Mouse (Mus musculus) gastrocnemius, adult 2 months (tissue): ENCODE results near the gene Nav2. TPM values are rescaled to one million over a fixed set of nuclear protein-coding genes. Genes with fewer than 3 reads are reported as not detected.

Experiments
- DNase-seq: peaks from one replicate; pipeline ENCODE4 v3.0.0; 2022
- H3K27ac ChIP-seq: fragments of 200-600 bp; 2 replicates; pipeline ENCODE4 v1.8.1; 2022; ENCODE audit warnings: mild to moderate bottlenecking
- H3K4me3 ChIP-seq: fragments of 200-600 bp; 2 replicates; pipeline ENCODE4 v1.8.1; 2022; ENCODE audit warnings: mild to moderate bottlenecking, moderate library complexity
- CTCF ChIP-seq: fragments of 200-600 bp; IDR thresholded peaks from 2 replicates; pipeline ENCODE4 v1.8.1; 2022; ENCODE audit warnings: antibody characterized with exemption, mild to moderate bottlenecking, moderate library complexity
- intact Hi-C: fragments of 180-260 bp; cut with DNase I; formaldehyde crosslinking; loops from one replicate; pipeline ENCODE4 v1.15.1; 2025
- total RNA-seq, 2 experiments: library from RNA; stranded (reverse); gene quantifications; 2 replicates each; pipeline ENCODE4 v1.2.3; 2021

Nav2 gene
- total RNA-seq, 2 experiments from 2014 or later: 18.5 to 36.0 TPM

DNA sequence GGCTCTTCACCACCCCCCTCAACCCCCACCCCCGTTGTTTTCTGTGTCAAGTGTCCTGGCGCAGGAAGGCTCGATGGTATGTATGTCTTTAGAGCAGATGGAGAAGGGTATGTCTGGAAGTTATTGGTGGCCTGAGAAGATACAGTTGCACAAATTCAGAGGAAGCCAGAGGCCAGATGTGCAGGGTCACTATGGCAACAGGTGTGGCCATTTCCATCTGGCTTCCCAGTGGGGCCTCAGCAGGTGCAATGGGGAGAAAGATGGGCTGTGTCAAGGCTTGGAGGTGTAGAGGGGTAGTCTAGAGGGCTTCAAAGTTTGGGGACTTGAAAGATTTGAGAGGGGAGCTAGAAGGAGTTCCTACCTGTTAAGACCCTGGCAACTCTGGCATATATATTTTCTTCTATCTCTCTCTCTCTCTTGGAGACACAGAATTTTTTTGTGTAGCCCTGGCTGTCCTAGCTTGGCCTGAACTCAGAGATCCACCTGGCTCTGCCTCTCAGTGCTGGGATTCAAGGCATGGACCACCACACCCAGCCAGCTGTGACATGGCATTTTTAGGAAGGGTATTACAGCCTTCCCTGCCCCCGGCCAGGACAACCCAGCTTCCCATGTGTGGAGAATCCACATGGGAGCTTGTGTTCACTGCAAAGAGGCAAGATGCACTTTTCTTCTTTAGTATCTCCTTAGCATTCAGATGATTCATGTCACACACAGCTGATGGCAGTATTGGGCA, 435.4 kb downstream of the Nav2 start:
- TF ChIP-seq CTCF: no peak
- Histone ChIP-seq H3K4me3 (peak overlapping the region; percentile 63), H3K27ac (peak overlapping the region; percentile 90)
- DNase-seq: no peak
- intact Hi-C loops: loop anchor here (5.0 kb wide), 3 partner anchors 33 to 83 kb away; no protein-coding TSS in a partner anchor

DNA sequence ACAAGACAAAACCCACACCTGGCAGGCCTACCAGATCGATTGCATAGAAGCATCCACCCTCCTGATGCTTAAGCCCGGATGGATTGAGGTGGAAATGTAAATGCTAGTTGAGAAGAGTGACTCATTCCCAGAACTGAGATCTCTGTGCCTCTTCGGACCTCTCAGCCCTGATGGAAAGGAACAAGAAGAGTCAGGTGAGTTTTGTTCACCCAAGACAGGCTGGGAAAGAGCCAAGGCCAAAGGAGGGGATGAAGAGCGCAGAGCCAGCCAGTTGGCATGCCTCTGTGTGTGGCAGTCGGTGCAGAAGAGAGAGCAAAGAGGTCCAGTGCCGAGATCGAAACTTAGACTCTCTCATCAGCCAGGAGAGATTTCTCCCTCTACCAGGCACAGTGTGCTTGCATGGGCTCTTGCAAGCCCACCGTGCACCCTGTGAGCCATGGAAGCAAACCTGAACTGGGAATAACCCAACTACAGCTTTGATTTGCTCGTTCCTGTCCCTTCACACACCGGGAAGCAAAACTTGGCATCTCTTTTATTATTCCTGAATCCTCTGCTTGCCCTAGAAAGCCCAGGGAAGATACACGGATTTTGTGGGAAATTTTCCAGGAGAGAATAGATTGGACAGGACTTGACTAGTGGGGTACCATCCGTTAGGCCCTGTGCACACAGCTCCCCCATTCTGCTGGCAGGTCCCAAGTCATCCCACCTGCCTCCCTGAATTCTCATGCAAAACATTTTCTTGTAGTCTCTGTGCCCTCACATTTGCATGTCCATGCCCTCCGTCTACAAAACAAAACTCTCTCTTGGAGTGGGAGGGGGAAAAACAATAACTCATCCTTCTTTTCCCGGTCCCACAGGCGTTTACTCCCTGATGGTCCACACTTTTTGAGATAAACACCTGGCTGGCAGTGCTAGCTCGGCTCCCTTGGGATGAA, 439.1 kb downstream of the Nav2 start:
- no peak for DNase-seq
- intact Hi-C loops: no loop called here
- Histone ChIP-seq H3K4me3 (no peak overlapping the region), H3K27ac (peak overlapping the region; percentile 16; the same call in 1 of the 2 replicates)
- no peak for TF ChIP-seq CTCF

DNA sequence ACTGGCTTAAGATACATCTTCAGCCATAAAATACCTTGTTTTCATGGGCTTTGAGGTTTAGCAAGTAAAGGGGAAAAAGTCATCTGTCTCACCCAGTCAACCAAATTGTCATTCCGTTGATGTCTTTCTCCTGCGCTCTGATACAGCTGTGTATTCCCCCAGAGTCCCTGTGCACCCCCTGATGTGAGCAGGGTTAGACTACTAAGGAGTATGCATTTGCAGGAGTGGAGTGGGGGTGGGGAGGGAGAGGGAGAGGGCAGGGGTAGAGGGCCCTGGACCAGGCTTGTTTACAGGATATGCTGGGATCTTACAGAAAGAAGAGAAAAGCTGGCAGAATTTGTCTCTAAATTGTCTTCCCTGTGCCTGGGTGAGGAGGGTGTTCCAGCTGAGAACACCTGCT, 440.1 kb downstream of the Nav2 start:
- no peak for TF ChIP-seq CTCF
- intact Hi-C loops: no loop called here
- Histone ChIP-seq H3K27ac (no peak overlapping the region), H3K4me3 (no peak overlapping the region)
- no peak for DNase-seq

DNA sequence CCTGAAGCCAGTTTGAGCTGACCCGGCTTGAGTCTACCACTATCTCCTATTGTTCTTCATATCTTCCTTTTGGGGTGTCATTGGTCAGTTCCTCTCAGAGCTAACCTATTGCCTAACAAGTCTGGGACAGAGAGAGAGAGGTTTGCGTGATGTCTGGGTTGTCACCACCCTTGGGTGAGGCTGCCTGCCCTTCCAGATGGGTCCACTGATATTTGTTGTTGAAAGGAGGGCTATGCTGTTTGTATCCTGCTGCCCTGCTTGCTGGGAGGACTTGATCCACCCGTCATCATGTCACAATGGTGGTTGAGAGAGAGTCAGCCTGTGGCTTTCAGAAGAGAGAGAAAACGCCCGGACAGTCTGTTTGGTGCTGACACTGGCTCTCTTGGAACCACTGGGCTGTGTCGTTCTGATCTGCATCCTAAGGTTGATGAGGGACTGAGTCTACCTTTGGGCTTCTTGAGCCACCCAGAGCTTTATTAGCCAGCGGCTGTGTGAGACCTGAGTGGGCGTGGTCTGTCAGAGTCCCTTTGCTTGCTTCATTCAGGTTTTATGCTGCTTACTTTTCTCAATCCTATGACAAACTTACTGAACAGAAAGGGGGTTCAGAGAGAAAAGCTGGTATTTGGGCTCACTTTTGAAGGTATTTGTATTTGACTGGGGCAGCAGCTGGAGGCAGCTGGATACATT, 441.9 kb downstream of the Nav2 start:
- no peak for TF ChIP-seq CTCF
- DNase-seq: no peak
- Histone ChIP-seq H3K27ac (no peak overlapping the region), H3K4me3 (no peak overlapping the region)
- intact Hi-C loops: no loop called here

DNA sequence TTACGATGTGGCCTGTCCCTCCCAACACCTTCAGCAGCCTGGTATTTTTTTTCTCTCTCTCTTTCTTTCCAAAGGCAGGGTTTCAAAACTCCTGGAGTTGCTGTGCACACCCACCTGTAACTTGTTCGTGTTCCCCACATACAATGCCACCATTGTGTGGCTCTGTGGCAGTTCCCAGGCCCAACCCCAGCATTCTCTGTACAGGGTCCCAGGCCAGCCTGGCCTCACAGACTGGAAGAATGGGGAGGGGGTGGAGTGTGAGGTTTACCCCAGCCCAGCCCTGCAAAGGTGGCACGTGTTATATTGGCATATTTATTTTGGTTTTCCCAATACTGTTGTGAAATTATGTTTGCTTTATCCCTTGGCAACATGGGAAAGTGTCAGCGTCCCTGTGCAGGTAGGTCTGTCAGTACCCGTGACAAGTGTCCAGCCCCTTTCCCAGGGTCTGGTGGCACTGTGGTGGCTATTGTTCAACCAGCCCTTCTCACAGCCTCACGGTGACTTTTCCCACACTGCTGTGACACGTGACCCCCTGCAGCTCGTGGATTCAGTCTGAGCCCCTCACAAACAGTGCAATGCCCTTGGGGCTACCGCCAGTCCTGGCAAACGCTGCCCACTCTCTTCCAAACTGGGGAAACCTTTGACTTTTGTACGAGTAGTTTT, 443.2 kb downstream of the Nav2 start:
- DNase-seq: no peak
- intact Hi-C loops: no loop called here
- H3K4me3 ChIP-seq: no peak overlapping the region
- TF ChIP-seq CTCF: no peak
- H3K27ac ChIP-seq: no peak overlapping the region

DNA sequence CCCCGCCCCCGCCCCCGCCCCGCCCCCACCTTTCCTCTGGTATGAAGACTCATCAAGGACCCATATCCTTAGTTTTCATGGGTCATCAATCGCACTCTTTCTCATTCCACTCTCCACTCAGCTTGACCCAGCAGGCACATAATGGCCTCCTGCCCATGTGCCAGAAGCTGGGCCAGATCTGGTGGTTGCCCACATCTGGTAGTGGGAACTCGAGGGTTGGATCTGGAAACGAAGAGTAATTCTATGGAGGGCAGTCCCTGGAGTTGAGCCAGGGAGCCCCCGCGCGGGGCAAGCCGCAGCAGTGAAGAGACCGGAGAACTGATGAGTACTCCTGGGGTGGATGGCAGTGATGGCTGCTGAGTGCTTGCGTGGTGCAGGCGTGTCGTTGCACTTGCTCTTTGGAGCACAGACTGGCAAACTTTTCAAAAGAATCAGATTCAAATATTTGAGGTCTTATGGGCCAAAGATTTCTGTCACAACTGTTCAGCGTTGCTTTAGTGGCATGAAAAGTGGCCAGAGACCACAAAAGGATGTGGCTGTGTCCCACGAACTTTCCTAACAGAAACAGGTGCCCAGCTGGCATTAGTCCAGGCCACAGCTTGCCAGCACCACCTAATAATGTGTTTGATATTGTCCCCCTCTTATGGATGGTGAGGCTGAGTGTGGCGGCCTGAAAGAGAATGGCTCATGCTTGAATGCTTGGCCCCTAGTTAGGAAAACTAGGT, 449.1 kb downstream of the Nav2 start:
- intact Hi-C loops: no loop called here
- no peak overlapping the region for H3K27ac ChIP-seq
- H3K4me3 ChIP-seq: no peak overlapping the region
- no peak for TF ChIP-seq CTCF
- no peak for DNase-seq

DNA sequence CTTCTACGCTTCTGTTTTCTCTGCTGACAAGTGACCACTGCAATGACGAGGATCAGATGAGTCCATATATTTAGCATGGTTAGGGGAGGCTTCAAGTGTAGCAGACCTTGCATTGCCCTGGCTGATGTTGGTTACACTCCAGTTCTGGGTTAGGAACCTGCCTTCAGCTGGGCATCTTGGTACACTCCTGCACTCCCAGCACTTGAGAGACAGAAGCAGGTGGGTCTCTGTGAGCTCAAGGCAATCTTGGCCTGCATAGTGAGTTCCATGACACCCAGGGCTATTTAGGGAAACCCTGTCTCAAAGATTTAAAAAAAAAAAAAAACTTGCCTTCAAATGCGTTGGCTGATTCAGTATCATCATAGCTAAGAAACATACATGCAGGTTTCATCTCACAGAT, 450.6 kb downstream of the Nav2 start:
- no peak overlapping the region for H3K4me3 ChIP-seq
- no peak for TF ChIP-seq CTCF
- intact Hi-C loops: no loop called here
- peak overlapping the region; percentile 68 for H3K27ac ChIP-seq
- DNase-seq: peak; percentile 63

DNA sequence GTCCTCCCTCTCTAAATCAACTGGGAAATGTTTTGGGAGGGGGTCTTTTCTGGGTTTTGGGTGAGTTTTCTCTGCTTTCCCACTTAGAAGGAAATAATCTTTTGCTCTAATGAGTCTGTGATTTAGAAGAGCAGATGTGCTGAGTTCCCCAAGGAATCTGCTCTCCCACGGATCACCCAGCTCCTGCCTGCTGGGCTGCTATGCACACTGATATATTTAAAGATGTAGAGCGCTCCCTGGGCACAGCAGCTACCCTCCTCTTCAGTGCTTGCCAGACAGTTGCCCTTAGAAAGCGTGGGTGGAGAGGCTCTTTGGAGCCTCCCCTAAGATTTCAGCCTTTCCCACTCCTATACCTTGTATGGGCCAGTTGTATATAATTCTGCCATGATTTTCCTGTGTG, 452.1 kb downstream of the Nav2 start:
- no peak for DNase-seq
- Histone ChIP-seq H3K4me3 (no peak overlapping the region), H3K27ac (peak overlapping the region; percentile 6; the same call in 1 of the 2 replicates)
- intact Hi-C loops: no loop called here
- TF ChIP-seq CTCF: no peak

DNA sequence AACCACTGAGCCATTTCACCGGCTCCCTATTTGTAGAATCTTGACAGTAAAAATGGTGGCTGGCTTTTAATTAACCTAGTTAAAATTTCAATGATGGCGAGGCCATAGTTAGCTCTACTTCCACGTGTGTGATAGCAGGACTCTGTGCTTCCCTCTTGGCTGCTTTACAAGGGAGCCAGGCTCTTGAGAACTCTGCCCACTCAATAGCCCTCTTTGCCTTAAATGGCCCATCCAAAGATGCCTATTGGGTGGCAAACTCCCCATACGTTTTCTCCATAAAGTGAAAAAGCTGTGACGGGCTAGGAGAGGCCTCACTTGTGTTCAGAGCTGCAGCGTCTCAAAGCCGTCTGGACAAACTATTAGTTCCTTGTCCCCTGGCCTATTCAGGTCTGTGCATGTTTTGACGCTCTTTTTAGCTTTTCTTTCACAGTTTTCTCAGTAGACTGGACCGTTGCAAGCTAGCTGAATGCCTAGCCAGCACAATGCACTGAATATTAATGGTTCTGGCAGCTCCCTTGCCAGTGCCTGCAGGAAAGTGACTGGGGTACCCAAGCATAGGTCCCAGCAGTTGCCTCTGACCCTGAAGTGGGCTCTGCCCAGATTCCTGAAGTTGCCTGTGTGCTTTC, 453.1 kb downstream of the Nav2 start:
- DNase-seq: no peak
- TF ChIP-seq CTCF: no peak
- intact Hi-C loops: no loop called here
- Histone ChIP-seq H3K4me3 (no peak overlapping the region), H3K27ac (no peak overlapping the region)

DNA sequence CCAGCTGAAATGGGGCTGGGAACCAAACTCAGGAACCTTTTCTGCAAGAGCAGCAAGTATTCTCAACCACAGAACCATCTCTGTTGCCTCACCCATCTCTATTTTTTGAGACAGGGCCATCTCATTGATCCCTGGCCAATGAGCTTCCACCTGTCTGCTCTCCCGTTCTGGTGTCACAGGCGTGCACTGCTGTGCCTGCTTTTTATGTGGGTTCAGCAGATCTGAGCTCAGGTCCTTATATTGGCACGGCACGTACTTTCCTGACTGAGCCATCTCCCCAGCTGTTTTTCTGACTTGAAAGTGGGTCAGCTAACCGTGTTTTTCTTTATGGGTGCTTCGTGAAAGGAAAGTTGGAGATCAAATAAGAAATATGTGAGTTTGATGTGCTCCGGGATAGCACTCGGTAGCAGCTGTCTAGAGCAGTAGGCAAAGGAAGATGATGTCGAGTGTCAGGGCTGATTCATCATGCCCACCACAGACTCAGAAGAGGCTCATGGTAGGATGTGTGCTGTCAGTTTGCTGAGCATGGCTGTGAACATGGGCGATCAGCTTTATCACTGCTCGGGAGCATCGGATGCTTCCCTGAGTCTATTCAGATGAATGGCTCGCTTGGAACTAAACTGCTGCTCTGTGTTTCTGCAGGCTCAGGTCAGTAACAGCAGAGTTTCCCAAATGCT, 456.1 kb downstream of the Nav2 start:
- Histone ChIP-seq H3K27ac (peak overlapping the region; percentile 35; the same call in 1 of the 2 replicates), H3K4me3 (no peak overlapping the region)
- DNase-seq: no peak
- no peak for TF ChIP-seq CTCF
- intact Hi-C loops: no loop called here

DNA sequence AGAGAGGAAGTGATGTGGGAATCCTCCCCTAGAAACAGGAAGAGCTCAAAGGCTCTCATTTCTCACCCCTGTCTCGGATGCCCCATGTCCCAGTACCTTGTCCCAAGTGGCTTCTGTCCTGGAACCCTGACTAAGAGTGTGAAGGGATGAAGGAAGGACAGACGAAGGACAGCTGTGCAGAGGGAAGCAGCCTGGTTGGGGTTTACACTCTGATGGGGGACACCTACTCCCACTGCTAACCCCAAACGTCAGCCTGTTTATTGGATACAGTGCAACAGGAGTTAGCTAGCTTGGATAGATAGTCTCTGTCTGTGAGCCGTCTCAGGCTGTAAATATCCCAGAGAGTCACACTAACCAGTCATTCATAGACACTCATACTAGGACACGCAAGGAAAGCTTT, 460.1 kb downstream of the Nav2 start:
- no peak overlapping the region for H3K27ac ChIP-seq
- no peak for DNase-seq
- intact Hi-C loops: no loop called here
- no peak overlapping the region for H3K4me3 ChIP-seq
- no peak for TF ChIP-seq CTCF
